Mouse (Mus musculus) 3134 (cell line): ENCODE measurements around the gene Comt.

Experiments used
- DNase-seq: peaks from one replicate; pipeline ENCODE4 v3.0.0-alpha.2; 2011; ENCODE audit warnings: low spot score; ENCODE audit not compliant: insufficient read length; ENCODE audit errors: extremely low read depth

Comt gene

DNA sequence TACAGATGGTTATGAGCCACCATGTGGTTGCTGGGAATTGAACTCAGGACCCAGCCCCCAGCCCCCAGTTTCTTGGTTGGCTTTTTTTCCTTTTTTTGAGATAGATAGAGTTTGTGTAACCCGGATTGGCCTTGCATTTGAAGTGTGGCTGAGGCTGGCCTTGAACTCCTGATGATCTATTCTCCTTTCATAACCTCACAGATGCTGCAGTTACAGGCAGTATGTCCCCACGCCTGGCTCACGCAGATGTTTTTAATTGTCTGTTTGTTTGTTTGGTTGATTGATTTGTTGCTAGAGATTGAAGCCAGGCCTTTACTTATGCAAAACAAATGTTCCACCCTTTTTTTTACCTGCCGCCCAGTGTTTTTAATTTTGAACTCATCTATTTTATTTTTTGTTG lies 59.8 kb downstream of the Comt start:
- DNase-seq: no peak

DNA sequence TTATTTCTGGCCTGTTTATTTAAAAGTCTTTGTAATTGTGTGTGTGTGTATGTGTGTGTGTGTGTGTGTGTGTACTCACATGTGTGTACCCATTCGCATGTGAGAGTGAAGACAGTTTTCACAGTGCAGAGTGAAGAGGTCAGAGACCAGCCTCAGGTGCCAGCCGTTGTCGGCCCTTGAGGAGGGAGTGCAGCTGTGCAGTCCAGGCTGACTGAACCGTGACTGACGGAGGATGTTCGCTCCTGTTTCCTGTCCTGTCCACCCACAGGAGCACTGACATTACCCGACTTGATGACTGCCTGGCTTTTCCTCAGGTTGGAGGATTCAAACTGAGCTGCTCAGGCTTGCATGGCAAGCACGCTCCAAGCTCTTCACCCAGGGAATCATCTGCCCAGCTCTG lies 63.7 kb downstream of the Comt start:
- DNase-seq: no peak

DNA sequence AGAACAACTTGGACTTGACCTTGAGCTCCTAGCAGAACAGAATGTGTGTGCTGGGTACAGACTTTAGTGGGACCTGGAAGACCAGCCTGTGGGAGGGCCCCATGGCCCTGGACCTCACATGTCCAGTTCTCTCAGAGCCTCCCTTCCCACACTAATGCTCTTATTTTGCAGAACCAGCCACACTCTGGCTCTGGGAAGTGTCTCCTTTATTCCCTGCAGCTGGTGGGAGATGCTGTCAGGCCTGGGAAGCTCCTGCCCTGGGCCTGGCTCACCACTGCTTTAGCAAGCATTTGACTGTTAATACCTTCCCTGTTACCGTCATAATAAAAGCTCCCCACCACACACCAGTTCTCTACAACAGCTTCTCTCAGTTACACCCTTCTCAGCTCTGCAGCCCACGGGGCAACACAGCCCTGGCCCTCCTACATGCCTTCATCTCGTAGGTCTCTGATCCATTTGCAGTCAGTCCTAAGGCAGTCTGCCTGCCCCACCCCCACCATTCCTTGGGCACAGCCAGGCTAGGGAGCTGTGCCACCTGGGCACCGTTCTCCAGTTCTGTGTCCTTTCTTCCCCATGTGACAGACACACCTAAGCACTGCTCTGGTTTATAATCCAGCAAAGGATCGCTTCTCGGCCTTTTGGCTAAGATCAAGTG lies 66.4 kb downstream of the Comt start:
- DNase-seq: no peak

DNA sequence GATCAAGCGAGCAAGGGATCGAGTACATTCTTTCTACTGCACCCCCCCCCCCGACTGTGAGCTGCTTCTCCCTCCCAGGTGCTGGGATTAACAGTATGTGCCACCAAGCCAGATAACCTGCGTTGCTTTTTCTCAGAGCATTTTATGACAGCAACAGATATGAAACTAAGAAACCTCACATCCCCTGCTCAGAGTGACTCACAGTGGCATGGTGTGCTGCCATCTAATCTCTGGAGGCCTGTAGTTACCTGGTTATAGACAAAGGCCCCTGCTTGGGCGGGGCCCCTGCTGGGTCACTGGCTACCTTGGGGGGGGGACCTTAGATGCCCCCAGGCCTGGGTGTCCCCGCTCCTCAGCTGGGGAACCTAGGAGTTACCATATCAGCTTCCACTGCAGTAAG lies 68.7 kb downstream of the Comt start:
- DNase-seq: no peak

DNA sequence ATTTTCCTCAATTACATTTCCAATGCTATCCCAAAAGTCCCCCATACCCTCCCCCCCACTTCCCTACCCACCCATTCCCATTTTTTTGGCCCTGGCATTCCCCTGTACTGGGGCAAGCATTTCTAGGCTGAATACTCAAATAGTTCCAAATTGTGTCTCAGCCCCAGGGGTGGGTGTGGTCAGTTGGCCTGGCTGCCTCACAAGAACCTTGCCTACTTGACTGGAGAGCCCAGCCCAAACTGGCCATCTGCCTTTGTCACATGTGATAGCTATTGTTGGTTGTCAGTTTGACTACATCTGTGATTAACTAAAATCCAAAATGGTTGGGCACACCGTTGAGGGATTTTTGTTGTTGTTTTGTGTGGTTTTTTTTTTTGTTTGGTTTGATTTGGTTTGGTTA lies 69.7 kb downstream of the Comt start:
- no peak for DNase-seq
